Mouse (Mus musculus): ENCODE results near the gene Nkx3-2. TPM values are rescaled to one million over a fixed set of nuclear protein-coding genes. Genes with fewer than 3 reads are reported as not detected.
A peak's percentile ranks its signal among the peaks of the same experiment; 100 is the strongest.

Gene Nkx3-2
- polyA plus RNA-seq, 1 experiment = not detected

GRCm38 (mm10) chr5:41788877-41789276 is 24.6 kb upstream of the Nkx3-2 start:
- DNase-seq = no peak
- TF ChIP-seq CTCF (IDR thresholded peaks at IDR 0.05; ENCODE audit: insufficient read depth, low read length) = no peak
- TF ChIP-seq POLR2A (IDR thresholded peaks at IDR 0.05; ENCODE audit: borderline replicate concordance, extremely low read depth, low read depth, low read length) = no peak
- 74% methylated on average over 6 of the region's 6 CpGs for WGBS

DNA sequence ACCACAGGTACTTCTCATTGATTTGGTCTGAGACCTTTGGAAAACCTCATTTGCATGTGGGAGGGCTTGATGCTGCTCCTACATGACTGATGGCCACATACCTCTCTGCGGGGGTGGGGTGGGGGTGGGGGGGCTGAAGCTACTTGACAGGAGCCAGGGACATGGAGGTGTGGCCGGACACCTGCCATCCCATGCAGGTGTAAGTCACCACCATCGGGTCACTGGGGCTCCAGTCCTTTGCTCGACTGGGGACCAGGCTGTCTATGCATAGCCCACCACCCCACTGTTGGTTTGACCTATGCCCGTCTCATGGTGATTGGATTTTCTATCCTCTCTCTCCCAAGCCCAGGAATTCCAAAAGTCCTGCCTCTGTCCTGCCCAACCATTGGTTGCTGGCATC is 17.6 kb upstream of the Nkx3-2 start:
- no peak for DNase-seq
- Histone ChIP-seq H3K4me3 (replicated peaks; ENCODE audit: extremely low read depth, low read depth, low read length) (no peak overlapping the region), H3K4me1 (ENCODE audit: control insufficient read depth, insufficient read depth, low read length) (no peaks in the 10 kb centered on the region)
- TF ChIP-seq CTCF (IDR thresholded peaks at IDR 0.05; ENCODE audit: insufficient read depth, low read length) = no peak
- no peak for TF ChIP-seq POLR2A (IDR thresholded peaks at IDR 0.05; ENCODE audit: borderline replicate concordance, extremely low read depth, low read depth, low read length)
- WGBS = 83% methylated on average over 5 of the region's 5 CpGs

More at GRCm38 (mm10) chr5:41788877-41789276, 24.6 kb upstream of the Nkx3-2 start:
- H3K4me1 ChIP-seq (ENCODE audit: control insufficient read depth, insufficient read depth, low read length) = no peaks in the 10 kb centered on the region
- H3K4me3 ChIP-seq (replicated peaks; ENCODE audit: extremely low read depth, low read depth, low read length) = no peak overlapping the region

GRCm38 (mm10) chr5:41780026-41780425 is 15.7 kb upstream of the Nkx3-2 start:
- TF ChIP-seq CTCF (IDR thresholded peaks at IDR 0.05; ENCODE audit: insufficient read depth, low read length) = no peak
- TF ChIP-seq POLR2A (IDR thresholded peaks at IDR 0.05; ENCODE audit: borderline replicate concordance, extremely low read depth, low read depth, low read length) = no peak
- DNase-seq = no peak
- Histone ChIP-seq H3K4me1 (ENCODE audit: control insufficient read depth, insufficient read depth, low read length) (no peaks in the 10 kb centered on the region), H3K4me3 (replicated peaks; ENCODE audit: extremely low read depth, low read depth, low read length) (no peak overlapping the region)
- WGBS = 61% methylated on average over 3 of the region's 3 CpGs

DNA sequence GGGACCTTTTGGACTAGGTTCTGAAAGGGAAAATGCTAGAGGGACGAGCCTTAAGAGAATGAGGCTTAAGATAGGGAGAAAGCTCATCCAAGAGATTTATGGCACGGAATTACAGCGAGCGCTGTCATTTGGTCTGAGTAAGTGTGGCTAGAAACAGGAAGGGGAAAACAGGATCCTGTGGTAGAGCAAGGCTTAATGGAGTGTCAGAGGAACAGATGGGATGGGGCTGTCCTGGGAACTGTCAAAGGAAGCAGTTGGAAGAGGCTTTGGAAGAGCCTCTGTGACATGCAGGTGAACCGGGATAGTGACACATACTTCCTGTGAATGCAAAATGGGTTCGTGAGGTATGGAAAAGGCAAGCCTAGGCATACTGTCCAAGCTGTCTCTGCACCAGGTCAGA is 11.4 kb upstream of the Nkx3-2 start:
- no peak for TF ChIP-seq CTCF (IDR thresholded peaks at IDR 0.05; ENCODE audit: insufficient read depth, low read length)
- no peak for TF ChIP-seq POLR2A (IDR thresholded peaks at IDR 0.05; ENCODE audit: borderline replicate concordance, extremely low read depth, low read depth, low read length)
- WGBS = 28% methylated on average over 6 of the region's 6 CpGs
- no peak for DNase-seq

DNA sequence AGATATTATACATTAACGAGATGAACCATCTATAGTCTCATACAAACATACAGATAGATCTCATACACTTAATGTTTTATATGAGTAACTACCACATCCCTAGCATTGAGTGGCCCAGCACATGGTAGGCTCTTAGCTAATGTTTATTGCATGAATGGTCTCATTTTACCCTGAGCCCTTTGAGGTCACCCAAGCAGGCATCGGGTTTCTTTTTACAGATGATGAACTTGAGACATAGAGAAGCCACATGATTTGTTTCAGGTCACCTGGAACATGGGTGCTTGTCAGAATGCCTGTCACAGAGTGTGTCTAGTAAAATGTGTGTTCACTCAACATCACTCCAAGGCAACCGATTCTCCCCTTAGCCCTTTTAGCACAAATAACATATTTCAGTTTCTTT is 11.0 kb upstream of the Nkx3-2 start:
- DNase-seq = no peak
- 54% methylated on average over 3 of the region's 3 CpGs for WGBS
- no peaks in the 10 kb centered on the region for H3K4me1 ChIP-seq (ENCODE audit: control insufficient read depth, insufficient read depth, low read length)
- no peak overlapping the region for H3K4me3 ChIP-seq (replicated peaks; ENCODE audit: extremely low read depth, low read depth, low read length)
- TF ChIP-seq POLR2A (IDR thresholded peaks at IDR 0.05; ENCODE audit: borderline replicate concordance, extremely low read depth, low read depth, low read length) (no peak), CTCF (IDR thresholded peaks at IDR 0.05; ENCODE audit: insufficient read depth, low read length) (no peak)

More for the DNA sequence above, 11.4 kb upstream of the Nkx3-2 start:
- no peaks in the 10 kb centered on the region for H3K4me1 ChIP-seq (ENCODE audit: control insufficient read depth, insufficient read depth, low read length)
- no peak overlapping the region for H3K4me3 ChIP-seq (replicated peaks; ENCODE audit: extremely low read depth, low read depth, low read length)

DNA sequence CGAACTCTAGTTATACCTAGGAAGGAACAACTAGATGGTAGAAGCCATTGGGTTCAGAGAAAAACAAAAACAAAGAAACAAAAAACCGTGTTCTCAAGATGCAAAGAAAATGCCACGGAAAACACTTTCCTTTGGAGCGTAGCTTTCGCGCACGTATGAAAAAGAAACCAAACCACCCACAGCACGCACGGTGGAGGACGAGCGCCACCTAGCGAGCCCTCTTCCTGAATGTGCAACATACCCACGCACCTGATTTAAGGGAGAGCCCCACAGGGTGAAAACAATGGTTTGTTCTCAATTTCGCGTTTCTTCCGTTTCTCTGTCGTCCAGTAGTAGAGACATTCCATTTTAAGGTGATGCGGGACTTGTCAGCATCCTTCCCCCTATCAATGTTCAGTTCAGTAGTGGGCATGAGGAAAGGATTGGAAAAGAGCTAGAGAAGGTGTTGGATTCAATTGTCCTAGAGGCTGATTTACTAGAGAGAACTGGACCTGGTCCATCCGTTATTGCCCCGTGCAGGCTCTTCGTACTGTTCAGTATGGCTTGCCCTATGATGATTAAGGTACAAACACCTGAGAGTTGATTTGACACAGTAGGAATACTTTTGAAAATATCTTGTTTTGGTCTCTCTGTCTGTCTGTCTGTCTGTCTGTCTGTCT is 4.2 kb upstream of the Nkx3-2 start:
- 5% methylated on average over 21 of the region's 21 CpGs for WGBS
- DNase-seq = peak; percentile 86
- Histone ChIP-seq H3K4me1 (ENCODE audit: control insufficient read depth, insufficient read depth, low read length) (peaks cover 6% of the 10 kb centered on the region), H3K4me3 (replicated peaks; ENCODE audit: extremely low read depth, low read depth, low read length) (peak overlapping the region; percentile 54)
- peak; percentile 99 for TF ChIP-seq CTCF (IDR thresholded peaks at IDR 0.05; ENCODE audit: insufficient read depth, low read length)
- TF ChIP-seq POLR2A (IDR thresholded peaks at IDR 0.05; ENCODE audit: borderline replicate concordance, extremely low read depth, low read depth, low read length) = no peak

- TF ChIP-seq POLR2A (IDR thresholded peaks at IDR 0.05; ENCODE audit: borderline replicate concordance, extremely low read depth, low read depth, low read length) (no peak), CTCF (IDR thresholded peaks at IDR 0.05; ENCODE audit: insufficient read depth, low read length) (no peak)
- H3K4me1 ChIP-seq (ENCODE audit: control insufficient read depth, insufficient read depth, low read length) = peaks cover 6% of the 10 kb centered on the region
- DNase-seq = no peak
- no peak overlapping the region for H3K4me3 ChIP-seq (replicated peaks; ENCODE audit: extremely low read depth, low read depth, low read length)
- 13% methylated on average over 33 of the region's 33 CpGs for WGBS
Observed at GRCm38 (mm10) chr5:41767296-41768200, 3.2 kb upstream of the Nkx3-2 start.

GRCm38 (mm10) chr5:41766406-41767010 is 2.2 kb upstream of the Nkx3-2 start:
- no peak overlapping the region for H3K4me3 ChIP-seq (replicated peaks; ENCODE audit: extremely low read depth, low read depth, low read length)
- TF ChIP-seq POLR2A (IDR thresholded peaks at IDR 0.05; ENCODE audit: borderline replicate concordance, extremely low read depth, low read depth, low read length) (no peak), CTCF (IDR thresholded peaks at IDR 0.05; ENCODE audit: insufficient read depth, low read length) (no peak)
- peaks cover 6% of the 10 kb centered on the region for H3K4me1 ChIP-seq (ENCODE audit: control insufficient read depth, insufficient read depth, low read length)
- no peak for DNase-seq
- whole genome bisulfite sequencing = 5% methylated on average over 27 of the region's 27 CpGs

DNA sequence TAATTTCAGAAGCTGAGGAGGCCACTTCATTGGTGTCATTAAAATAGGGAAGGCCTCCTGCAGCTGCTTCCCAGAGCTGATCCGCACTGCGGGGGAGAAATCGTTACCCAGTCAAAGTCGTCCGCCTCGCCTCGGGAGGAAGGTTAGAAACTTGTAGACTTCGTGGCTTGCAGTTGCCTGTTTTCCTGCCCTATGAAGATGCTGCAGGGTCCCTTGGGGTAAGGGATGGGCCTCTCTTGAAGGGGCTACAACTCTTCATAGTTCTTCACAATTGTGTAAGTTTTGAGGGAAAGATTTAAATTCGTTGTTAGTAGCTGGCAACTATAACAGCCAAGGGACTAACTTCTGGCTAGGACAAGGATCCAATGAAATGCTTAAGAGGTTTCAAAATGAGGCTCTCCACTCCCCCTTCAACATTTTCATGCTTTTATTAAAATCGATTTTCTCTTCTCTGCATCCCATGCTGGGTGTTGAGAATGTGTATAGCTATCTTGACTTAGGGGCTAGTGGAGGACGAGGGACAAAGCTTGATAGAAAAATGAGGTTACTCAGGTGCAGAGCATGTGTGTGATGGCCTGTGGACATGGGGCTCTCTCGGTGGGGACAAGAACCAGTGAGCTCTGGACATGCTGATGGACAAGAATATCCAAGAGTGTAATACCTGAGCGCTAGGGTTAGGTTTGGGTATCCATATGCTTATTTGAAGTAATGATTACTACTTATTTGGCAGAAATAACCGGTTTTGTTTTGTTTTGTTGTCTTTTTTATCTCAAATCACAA is 1.5 kb upstream of the Nkx3-2 start:
- Histone ChIP-seq H3K4me1 (ENCODE audit: control insufficient read depth, insufficient read depth, low read length) (peaks cover 6% of the 10 kb centered on the region), H3K4me3 (replicated peaks; ENCODE audit: extremely low read depth, low read depth, low read length) (no peak overlapping the region)
- DNase-seq = no peak
- no peak for TF ChIP-seq CTCF (IDR thresholded peaks at IDR 0.05; ENCODE audit: insufficient read depth, low read length)
- no peak for TF ChIP-seq POLR2A (IDR thresholded peaks at IDR 0.05; ENCODE audit: borderline replicate concordance, extremely low read depth, low read depth, low read length)
- 7% methylated on average over 14 of the region's 14 CpGs for WGBS
